Mouse (Mus musculus): ENCODE measurements around the gene H2-M11.

H2-M11 gene

DNA sequence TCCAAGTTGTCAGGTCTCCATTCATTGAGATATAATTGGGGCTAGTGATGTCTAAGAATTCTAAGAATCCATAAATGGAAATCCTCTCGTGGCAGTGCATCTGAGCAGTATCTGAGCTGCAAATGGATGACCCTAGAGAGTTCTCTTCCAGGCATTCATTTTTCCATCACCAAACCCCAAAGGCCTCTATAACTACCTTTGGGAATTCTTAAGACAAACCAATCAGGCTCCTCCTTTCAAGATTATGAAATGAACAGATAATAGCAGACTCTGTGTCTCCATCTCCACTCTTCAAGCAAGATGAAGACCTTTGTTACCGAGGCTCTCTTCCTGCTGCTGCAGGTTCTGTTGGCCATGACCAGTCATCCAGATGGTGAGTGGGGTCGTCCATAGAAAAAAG is at the start of gene H2-M11:
Gene H2-M11 (plus strand): TSS at position 301 of the 400 bp plus-strand sequence.
- no peak for DNase-seq (ENCODE audit: low spot score in 2 of 2)

DNA sequence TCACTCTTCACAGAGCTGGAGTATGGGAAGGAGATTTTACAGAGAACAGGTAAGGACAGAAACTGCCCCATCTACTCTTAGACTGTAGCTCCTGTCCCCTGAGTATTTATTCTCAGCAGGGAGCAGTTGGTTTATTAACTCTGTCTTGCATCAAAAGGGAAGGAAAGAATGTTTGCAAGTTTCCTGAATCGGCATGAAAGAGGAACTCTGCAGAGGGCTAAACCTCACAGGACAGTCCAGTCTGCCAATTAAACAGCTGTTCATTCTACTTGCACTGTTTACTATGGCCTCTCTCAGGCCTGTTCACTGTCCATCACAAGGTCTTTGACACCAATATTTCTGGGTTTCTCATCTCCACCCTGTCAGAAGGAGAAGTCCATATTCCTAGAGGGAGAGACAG is 46.4 kb upstream of the H2-M11 start:
- DNase-seq (ENCODE audit: low spot score in 2 of 2): no peak

DNA sequence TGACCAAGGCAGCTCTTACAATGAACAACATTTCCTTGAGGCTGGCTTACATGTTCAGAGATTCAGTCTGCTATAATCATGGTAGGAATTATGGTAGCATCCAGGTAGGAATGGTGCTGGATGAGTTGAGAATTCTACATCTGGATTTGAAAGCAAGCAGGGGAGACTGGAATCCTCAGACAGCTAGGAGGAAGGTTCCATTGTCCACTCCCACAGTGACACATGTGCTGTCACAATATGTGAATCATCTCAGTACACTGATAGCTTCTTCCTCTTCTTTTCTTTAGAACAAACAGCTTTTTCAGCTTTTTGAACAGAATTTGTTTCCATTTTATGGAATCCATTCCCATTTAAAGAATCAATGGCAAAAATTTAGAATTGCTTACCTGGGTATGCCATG is 43.0 kb upstream of the H2-M11 start:
- DNase-seq (ENCODE audit: low spot score in 2 of 2): no peak
